Mouse (Mus musculus): ENCODE measurements around the gene Pnmal2. TPM values are rescaled to one million over a fixed set of nuclear protein-coding genes. Genes with fewer than 3 reads are reported as not detected.
A peak's percentile ranks its signal among the peaks of the same experiment; 100 is the strongest.

The Pnmal2 gene
- 0.41 and 0.75 TPM in 2 replicates for polyA plus RNA-seq (2016; fragmentation: Nextera tagmentation; extraction: Ambion mirVana)

DNA sequence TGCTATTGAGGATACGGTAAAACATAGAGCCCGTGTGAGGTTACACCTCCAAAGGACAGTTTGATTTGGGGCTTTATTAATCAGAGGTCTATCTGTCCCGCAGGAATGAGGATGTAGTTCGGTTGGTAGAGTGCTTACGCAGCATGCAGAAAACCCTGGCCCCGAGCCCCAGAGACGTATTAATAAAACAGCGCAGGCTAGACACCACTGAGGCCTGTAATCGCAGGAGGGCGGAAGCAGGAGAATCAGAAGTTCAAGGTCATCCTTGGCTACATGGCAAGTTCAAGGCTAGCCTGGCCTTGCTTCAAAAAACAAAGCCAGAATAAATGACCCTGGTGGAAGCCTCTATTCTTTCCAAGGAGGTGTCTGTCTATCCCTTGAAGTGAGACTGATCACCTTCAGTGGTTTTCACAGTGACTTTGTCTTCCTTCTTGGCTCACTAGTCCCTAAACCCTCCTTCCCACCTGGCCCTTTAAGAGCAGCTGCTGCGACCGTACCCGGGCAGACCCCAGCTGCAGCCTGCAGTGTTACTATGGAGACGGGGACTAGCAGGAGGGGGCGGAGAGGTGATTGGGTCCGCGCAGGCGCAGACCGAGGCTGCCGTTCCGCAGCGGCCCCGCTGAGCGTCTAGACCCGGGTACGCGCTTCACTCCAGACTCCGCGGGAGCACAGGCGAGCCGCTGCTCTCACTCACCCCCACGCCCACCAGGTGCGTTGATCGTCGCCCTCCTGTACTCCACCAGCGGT lies at the start of gene Pnmal2:
Gene Pnmal2, plus strand, starts transcription at position 622 of the 747 bp plus-strand sequence.
- Histone ChIP-seq H3K27ac (no peak within 1 kb of the TSS), H3K4me3 (peak within 1 kb of the TSS; percentile 54), H3K4me1 (peaks cover 17% of the 10 kb centered on the region), H3K4me2 (peak within 1 kb of the TSS; percentile 70), H3K9me3 (replicated peaks) (no peaks in the 10 kb centered on the region), H3K27me3 (replicated peaks) (peaks cover 96% of the 10 kb centered on the region), H3K36me3 (no peaks in the 10 kb centered on the region), H3K9ac (peak within 1 kb of the TSS; percentile 58)
- 18% methylated on average over 36 of the region's 36 CpGs for WGBS (ENCODE audit: insufficient replicate concordance)
- peak; percentile 53; the same call in 1 of the 2 replicates for ATAC-seq

DNA sequence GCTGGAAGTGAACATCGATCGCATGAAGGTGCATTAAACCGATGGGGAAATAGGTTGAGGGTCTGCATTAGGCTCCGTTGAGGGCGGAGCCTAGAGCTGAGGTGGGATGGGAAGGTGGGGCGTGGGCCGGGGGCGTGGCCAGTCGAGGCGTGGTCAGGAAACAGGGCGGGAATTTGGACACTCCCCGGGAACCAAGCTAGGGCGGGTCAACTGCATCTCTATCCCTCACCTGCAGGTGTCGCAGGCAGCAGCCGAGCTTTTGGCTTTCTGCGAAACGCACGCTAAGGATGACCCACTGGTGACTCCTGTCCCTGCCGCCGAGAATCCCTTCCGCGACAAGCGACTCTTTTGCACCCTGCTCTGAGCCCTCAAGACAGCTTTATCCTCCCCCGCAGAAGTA lies 49.5 kb upstream of the Pnmal2 start:
- H3K27ac ChIP-seq: no peak overlapping the region

DNA sequence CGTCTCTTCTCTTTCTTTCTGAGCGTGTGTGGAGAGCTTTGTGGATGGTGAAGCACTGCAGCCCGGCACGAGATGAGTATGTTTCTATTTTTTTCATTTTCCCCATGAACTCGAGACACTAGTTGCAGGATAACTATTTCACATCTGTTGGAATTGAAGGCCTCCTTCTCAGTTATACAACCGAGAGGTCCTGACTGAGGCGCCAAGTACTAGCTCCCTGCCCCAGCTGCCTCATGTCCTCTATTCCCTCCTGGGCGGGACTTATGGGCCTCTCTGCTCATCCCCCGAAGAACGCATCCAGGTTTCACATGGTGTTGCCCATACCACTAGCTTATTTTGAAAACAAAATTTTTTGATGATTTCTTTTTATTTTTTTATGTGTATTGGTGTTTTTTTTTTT lies 49.0 kb upstream of the Pnmal2 start:
- H3K4me1 ChIP-seq: peaks cover 37% of the 10 kb centered on the region
- H3K4me3 ChIP-seq: peak overlapping the region; percentile 12

More for the DNA sequence above, 49.5 kb upstream of the Pnmal2 start:
- under 1% methylated on average over 24 of the region's 24 CpGs for WGBS (ENCODE audit: insufficient replicate concordance)
- H3K27me3 ChIP-seq (replicated peaks): peaks cover 74% of the 10 kb centered on the region
- no peaks in the 10 kb centered on the region for H3K9me3 ChIP-seq (replicated peaks)
- ATAC-seq: peak; percentile 33; the same call in 1 of the 2 replicates
- no peaks in the 10 kb centered on the region for H3K36me3 ChIP-seq
- H3K4me1 ChIP-seq: peaks cover 37% of the 10 kb centered on the region
- H3K4me3 ChIP-seq: peak overlapping the region; percentile 12
- H3K4me2 ChIP-seq: peak overlapping the region; percentile 52
- no peak overlapping the region for H3K9ac ChIP-seq

DNA sequence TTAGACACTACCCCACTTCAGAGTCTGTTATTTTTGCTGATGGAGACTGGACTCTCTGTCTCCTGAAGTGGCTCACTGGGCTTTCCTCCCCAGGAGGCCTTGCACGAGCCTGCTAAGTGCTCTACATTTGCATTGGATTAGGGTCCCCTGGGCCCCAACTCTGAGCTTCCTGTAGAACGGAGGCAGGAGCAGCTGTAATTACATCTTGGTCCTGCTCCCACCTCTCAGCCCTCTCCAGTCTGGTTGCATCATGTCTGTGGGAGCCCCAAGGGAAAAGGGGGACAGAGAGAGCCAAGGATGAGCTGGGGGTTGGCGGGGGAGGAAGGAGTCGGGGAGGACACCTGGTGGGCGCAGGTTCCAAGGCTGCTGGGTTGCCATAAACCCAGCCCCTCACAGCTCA lies 44.0 kb upstream of the Pnmal2 start:
- Histone ChIP-seq H3K4me1 (peaks cover 38% of the 10 kb centered on the region), H3K27me3 (replicated peaks) (peaks cover 29% of the 10 kb centered on the region), H3K4me2 (no peak overlapping the region), H3K36me3 (no peaks in the 10 kb centered on the region), H3K27ac (no peak overlapping the region), H3K9me3 (replicated peaks) (no peaks in the 10 kb centered on the region), H3K9ac (no peak overlapping the region), H3K4me3 (no peak overlapping the region)
- ATAC-seq: no peak
- WGBS (ENCODE audit: insufficient replicate concordance): 37% methylated on average over 5 of the region's 5 CpGs

More for the DNA sequence above, 49.0 kb upstream of the Pnmal2 start:
- WGBS (ENCODE audit: insufficient replicate concordance): 33% methylated on average over 10 of the region's 10 CpGs
- no peaks in the 10 kb centered on the region for H3K36me3 ChIP-seq
- ATAC-seq: no peak
- no peaks in the 10 kb centered on the region for H3K9me3 ChIP-seq (replicated peaks)
- H3K4me2 ChIP-seq: peak overlapping the region; percentile 52
- no peak overlapping the region for H3K9ac ChIP-seq
- peaks cover 69% of the 10 kb centered on the region for H3K27me3 ChIP-seq (replicated peaks)
- H3K27ac ChIP-seq: no peak overlapping the region

DNA sequence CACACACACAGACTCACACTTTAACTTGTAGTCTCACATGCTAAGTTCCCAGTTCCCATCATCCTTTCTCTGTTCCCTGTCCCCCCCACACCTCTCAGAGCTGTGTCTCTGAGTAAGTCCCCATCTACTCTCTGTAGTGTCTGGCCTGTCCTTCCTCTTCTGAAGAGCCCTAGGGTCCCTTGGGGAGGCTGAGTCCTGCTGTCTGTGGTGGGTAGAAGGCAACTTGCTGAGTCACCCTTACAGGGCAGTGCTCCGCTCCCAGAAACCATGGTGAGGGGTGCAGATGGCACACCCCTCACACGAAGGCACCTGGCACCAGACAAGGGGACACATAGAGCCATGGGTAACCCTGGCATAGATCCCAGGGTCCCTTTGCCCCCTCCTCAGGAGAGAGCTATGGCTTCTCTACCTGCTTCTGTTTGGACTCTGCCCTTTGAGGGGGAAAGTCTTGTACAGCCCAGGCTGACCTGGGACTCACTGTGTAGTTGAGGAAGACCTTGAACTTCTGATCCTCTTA lies 41.0 kb upstream of the Pnmal2 start:
- ATAC-seq: 0 out of 2 replicates have a peak, but pooled peaks have one; percentile 16
- H3K4me1 ChIP-seq: peaks cover 66% of the 10 kb centered on the region
- no peaks in the 10 kb centered on the region for H3K36me3 ChIP-seq
- H3K27me3 ChIP-seq (replicated peaks): peaks cover 41% of the 10 kb centered on the region
- H3K4me3 ChIP-seq: no peak overlapping the region
- WGBS (ENCODE audit: insufficient replicate concordance): 20% methylated on average over 2 of the region's 2 CpGs
- no peak overlapping the region for H3K27ac ChIP-seq
- H3K9ac ChIP-seq: no peak overlapping the region
- no peak overlapping the region for H3K4me2 ChIP-seq
- H3K9me3 ChIP-seq (replicated peaks): no peaks in the 10 kb centered on the region

DNA sequence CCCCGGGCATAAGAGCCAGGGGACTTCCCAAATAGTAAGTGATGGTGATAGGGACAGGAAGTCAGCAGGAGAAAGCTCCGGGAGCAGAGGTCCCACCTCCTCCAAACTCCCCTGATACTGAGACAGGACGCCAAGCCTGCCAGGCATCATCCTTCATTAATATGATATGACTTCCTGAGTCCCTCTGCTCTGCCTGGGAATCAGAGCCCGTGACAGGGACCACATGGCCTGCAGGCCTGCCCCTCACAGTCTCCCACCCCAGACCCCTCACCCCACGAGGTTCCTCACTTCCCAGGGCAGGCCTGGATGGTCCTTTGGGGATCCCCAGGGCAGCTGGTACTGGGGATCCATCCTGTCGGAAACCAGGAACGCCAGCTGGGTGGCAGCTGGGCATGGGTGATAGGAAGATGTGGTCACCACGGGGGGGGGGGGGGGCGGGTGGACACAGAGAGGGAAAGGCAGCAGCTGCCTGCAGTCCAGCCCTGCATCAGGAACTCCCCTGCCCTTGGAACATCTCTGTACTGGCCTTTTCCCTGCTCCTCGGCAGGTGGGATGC lies 40.3 kb upstream of the Pnmal2 start:
- H3K27ac ChIP-seq: no peak overlapping the region
- H3K36me3 ChIP-seq: no peaks in the 10 kb centered on the region
- 40% methylated on average over 8 of the region's 10 CpGs for WGBS (ENCODE audit: insufficient replicate concordance)

DNA sequence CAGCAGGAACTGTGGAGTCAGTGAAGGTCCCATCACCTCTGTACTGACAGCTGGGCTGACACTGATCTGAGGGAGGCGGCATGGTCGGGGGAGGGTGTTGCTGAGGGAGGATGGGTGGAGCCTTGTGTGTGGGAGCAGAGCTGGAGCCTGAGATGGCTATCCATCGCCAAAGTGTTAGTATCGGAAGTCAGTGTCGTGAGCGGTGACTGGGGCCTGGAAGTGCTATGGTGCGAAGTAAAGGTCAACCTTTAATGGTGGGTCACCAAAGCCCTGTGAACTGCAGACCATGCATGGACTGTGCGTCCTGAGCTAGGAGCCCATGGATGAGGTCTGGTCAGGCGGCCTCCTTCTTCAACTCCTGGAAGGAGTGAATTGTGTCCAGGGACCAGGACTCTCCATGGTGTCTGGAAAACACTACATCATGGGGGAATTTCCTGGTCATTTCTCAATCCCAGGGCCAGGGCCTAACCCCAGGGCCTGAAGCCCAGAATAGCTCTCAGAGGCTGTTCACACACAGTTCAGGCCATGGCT lies 38.9 kb upstream of the Pnmal2 start:
- H3K4me3 ChIP-seq: no peak overlapping the region
- H3K36me3 ChIP-seq: no peaks in the 10 kb centered on the region
- 26% methylated on average over 9 of the region's 9 CpGs for WGBS (ENCODE audit: insufficient replicate concordance)
- peak overlapping the region; percentile 7; the same call in 1 of the 2 replicates for H3K27ac ChIP-seq
- peaks cover 38% of the 10 kb centered on the region for H3K27me3 ChIP-seq (replicated peaks)
- ATAC-seq: peak; percentile 53
- 0 out of 2 replicates have a peak overlapping the region, but pooled peaks have one; percentile 10 for H3K4me2 ChIP-seq
- H3K9me3 ChIP-seq (replicated peaks): no peaks in the 10 kb centered on the region
- H3K9ac ChIP-seq: no peak overlapping the region
- peaks cover 77% of the 10 kb centered on the region for H3K4me1 ChIP-seq

More for the DNA sequence above, 40.3 kb upstream of the Pnmal2 start:
- Histone ChIP-seq H3K4me2 (no peak overlapping the region), H3K4me1 (peaks cover 72% of the 10 kb centered on the region), H3K9me3 (replicated peaks) (no peaks in the 10 kb centered on the region), H3K4me3 (no peak overlapping the region), H3K9ac (no peak overlapping the region), H3K27me3 (replicated peaks) (peaks cover 42% of the 10 kb centered on the region)
- no peak for ATAC-seq

DNA sequence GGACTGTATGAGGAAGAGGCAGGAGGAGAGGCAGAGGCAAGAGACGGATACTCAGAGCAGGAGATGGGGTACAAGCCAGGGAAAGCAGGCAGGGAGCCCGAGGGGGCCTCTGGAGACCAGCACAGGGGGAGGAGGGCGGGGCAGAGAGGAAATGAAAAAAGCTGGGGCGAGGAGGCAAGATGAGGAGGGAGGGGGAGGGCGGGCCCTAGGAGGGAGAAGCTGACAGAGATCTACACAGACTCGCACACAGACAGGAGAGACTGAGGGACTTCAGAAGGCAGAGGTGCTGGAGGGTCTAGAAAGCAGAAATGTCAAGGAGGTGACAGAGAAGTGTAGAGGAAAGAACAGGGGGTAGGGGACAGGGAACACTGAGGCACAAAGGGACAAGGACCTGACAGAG lies 38.2 kb upstream of the Pnmal2 start, which contains the start of gene Ptgir:
Gene Ptgir, plus strand, starts transcription at position 210 of the 400 bp plus-strand sequence.
- Histone ChIP-seq H3K4me3 (no peak within 1 kb of the TSS), H3K9me3 (replicated peaks) (no peaks in the 10 kb centered on the region), H3K4me1 (peaks cover 77% of the 10 kb centered on the region), H3K9ac (no peak within 1 kb of the TSS), H3K27me3 (replicated peaks) (peaks cover 35% of the 10 kb centered on the region), H3K27ac (peak within 1 kb of the TSS; percentile 7; the same call in 1 of the 2 replicates), H3K36me3 (no peaks in the 10 kb centered on the region), H3K4me2 (0 out of 2 replicates have a peak within 1 kb of the TSS, but pooled peaks have one; percentile 10)
- 8% methylated on average over 6 of the region's 6 CpGs for WGBS (ENCODE audit: insufficient replicate concordance)
- ATAC-seq: 0 out of 2 replicates have a peak, but pooled peaks have one; percentile 8

DNA sequence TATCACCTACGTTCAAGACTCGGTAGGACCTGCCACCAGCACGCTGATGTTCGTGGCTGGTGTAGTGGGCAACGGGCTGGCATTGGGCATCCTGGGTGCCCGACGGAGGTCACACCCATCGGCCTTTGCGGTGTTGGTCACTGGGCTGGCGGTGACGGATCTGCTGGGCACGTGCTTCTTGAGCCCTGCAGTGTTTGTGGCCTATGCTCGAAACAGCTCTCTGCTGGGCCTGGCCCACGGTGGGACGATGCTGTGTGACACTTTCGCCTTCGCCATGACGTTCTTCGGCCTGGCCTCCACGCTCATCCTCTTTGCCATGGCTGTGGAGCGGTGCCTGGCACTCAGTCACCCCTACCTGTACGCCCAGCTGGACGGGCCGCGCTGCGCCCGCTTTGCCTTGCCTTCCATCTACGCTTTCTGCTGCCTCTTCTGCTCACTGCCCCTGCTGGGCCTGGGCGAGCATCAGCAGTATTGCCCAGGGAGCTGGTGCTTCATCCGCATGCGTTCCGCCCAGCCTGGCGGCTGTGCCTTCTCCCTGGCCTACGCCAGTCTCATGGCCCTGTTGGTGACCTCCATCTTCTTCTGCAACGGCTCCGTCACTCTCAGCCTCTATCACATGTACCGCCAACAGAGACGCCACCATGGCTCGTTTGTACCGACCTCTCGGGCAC lies 37.5 kb upstream of the Pnmal2 start:
- 82% methylated on average over 41 of the region's 41 CpGs for WGBS (ENCODE audit: insufficient replicate concordance)
- no peak for ATAC-seq
- Histone ChIP-seq H3K4me1 (peaks cover 72% of the 10 kb centered on the region), H3K9ac (no peak overlapping the region), H3K9me3 (replicated peaks) (no peaks in the 10 kb centered on the region), H3K27ac (no peak overlapping the region), H3K4me2 (no peak overlapping the region), H3K36me3 (no peaks in the 10 kb centered on the region), H3K4me3 (no peak overlapping the region), H3K27me3 (replicated peaks) (peaks cover 35% of the 10 kb centered on the region)

DNA sequence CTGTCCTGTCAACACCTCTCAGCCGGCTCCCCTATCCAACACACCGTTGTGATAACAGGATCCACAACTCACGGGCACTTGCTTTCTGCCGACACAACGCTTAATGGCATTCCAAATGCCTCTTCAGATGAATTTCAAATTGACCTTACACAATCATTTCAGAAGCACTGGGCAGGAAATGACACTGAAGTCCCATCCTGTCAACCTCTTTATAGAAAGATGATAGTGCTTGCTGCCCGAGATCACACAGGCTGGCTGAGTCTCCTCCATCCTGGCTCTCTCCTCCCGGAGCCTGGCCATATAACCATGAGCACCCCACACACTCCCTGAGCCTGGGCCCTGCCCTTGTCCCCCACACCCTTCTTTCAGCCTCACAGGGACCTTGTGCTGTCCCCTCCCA lies 36.6 kb upstream of the Pnmal2 start:
- peak overlapping the region; percentile 19 for H3K4me2 ChIP-seq
- WGBS (ENCODE audit: insufficient replicate concordance): 33% methylated on average over 7 of the region's 7 CpGs

DNA sequence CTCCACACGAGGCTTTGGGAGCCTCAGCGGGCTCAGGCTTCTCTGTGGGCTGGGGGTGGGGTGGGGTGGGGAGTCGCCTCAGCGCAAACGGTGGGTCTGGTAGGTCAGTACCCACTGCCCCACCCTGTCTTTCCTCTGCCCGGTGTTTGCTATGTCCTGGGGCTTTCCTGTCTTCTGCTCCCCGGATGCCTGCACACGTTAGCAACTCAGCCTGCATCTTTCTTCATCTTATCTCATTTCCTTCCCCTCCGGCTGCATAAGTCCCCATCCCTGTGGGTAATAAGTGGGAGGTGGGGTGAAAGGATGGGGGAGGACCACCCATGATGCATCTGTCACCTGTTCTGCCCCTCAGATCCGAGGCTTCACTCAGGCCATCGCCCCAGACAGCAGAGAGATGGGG lies 36.1 kb upstream of the Pnmal2 start:
- Histone ChIP-seq H3K9ac (no peak overlapping the region), H3K4me1 (peaks cover 59% of the 10 kb centered on the region), H3K36me3 (no peaks in the 10 kb centered on the region), H3K9me3 (replicated peaks) (no peaks in the 10 kb centered on the region), H3K27ac (no peak overlapping the region), H3K4me2 (peak overlapping the region; percentile 19), H3K27me3 (replicated peaks) (peaks cover 33% of the 10 kb centered on the region), H3K4me3 (no peak overlapping the region)
- WGBS (ENCODE audit: insufficient replicate concordance): 5% methylated on average over 11 of the region's 11 CpGs
- no peak for ATAC-seq

More for the DNA sequence above, 36.6 kb upstream of the Pnmal2 start:
- no peak overlapping the region for H3K9ac ChIP-seq
- no peaks in the 10 kb centered on the region for H3K9me3 ChIP-seq (replicated peaks)
- ATAC-seq: no peak
- no peak overlapping the region for H3K27ac ChIP-seq
- no peaks in the 10 kb centered on the region for H3K36me3 ChIP-seq
- peaks cover 64% of the 10 kb centered on the region for H3K4me1 ChIP-seq
- no peak overlapping the region for H3K4me3 ChIP-seq
- H3K27me3 ChIP-seq (replicated peaks): peaks cover 35% of the 10 kb centered on the region
